In the genomic region with DNA sequence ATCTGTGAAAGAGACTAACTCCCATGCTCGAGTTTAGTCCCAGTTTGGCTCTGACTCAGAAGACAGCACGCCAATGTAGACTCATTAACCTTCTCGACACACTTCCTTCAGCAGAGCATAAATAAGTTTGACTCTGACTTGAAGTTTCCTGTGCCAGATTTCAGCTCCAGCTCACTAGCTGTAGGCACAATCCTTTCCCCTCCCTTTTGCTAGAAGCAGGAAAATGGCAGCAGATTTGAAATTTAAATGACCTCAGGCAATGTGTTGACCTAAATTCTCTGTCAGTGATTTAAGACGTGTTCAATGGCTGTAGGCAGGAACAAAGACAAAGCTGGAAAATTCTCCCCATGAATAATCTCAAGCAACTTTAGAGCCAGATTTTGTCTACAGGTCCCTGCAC, we compare ENCODE assay signal across 9 mouse cellular contexts. TPM values are rescaled to one million over a fixed set of nuclear protein-coding genes. Genes with fewer than 3 reads are reported as not detected.
A peak's percentile ranks its signal among the peaks of the same experiment; 100 is the strongest.
DNase-seq lines count a peak whose midpoint lies in the region; ATAC-seq and TF ChIP-seq lines count a peak whose summit lies in the region.
"Had no signal": no experiment of that assay in that cellular context is flagged by ENCODE, and none has a peak within 500 bp of the region (broad histone marks: within the 10 kb centered on the region; RNA-seq: fewer than 3 reads in every experiment).

No protein-coding gene starts in this region.

- peak; percentile 70; the same call in 1 of the 2 replicates for ATAC-seq in lung, embryonic 14.5 days (ENCODE audit: insufficient read depth)
- peak; percentile 91 for ATAC-seq in forebrain, postnatal 0 days
- ATAC-seq in megakaryocyte, adult 5-6 weeks (ENCODE audit: poor library complexity, severe bottlenecking): no peak

- no peaks in the 10 kb centered on the region for H3K27me3 ChIP-seq in lung, embryonic 14.5 days (ENCODE audit: insufficient read depth, low read length)
- H3K27me3 ChIP-seq in forebrain, postnatal 0 days (ENCODE audit: insufficient read depth, low read length): no peaks in the 10 kb centered on the region
- H3K27me3 ChIP-seq: heart, embryonic 15.5 days; limb, embryonic 12.5 days had no signal

- WGBS in lung, embryonic 14.5 days: 24% methylated on average over 4 of the region's 4 CpGs
- 12% methylated on average over 4 of the region's 4 CpGs for WGBS in forebrain, postnatal 0 days

- H3K4me3 ChIP-seq in lung, embryonic 14.5 days (ENCODE audit: low read depth, low read length): no peak overlapping the region
- H3K4me3 ChIP-seq in forebrain, postnatal 0 days (ENCODE audit: low read depth, low read length): no peak overlapping the region
- H3K4me3 ChIP-seq: heart, embryonic 15.5 days; limb, embryonic 12.5 days had no signal

- H3K9ac ChIP-seq in lung, embryonic 14.5 days: no peak overlapping the region
- H3K9ac ChIP-seq in forebrain, postnatal 0 days: no peak overlapping the region
- H3K9ac ChIP-seq: heart, embryonic 15.5 days; limb, embryonic 12.5 days had no signal

- H3K36me3 ChIP-seq in lung, embryonic 14.5 days (ENCODE audit: insufficient read depth): no peaks in the 10 kb centered on the region
- H3K36me3 ChIP-seq in forebrain, postnatal 0 days (ENCODE audit: insufficient read depth): no peaks in the 10 kb centered on the region
- H3K36me3 ChIP-seq: heart, embryonic 15.5 days; limb, embryonic 12.5 days had no signal

- H3K4me2 ChIP-seq in lung, embryonic 14.5 days: no peak overlapping the region
- H3K4me2 ChIP-seq in forebrain, postnatal 0 days (ENCODE audit: low read depth): no peak overlapping the region
- H3K4me2 ChIP-seq: heart, embryonic 15.5 days; limb, embryonic 12.5 days had no signal

- H3K27ac ChIP-seq in lung, embryonic 14.5 days (ENCODE audit: low read depth): no peak overlapping the region
- 0 out of 2 replicates have a peak overlapping the region, but pooled peaks have one; percentile 30 for H3K27ac ChIP-seq in forebrain, postnatal 0 days (ENCODE audit: low read depth, low read length)
- H3K27ac ChIP-seq: heart, embryonic 15.5 days; limb, embryonic 12.5 days had no signal

- H3K9me3 ChIP-seq in lung, embryonic 14.5 days (ENCODE audit: low read depth, low read length): no peaks in the 10 kb centered on the region
- no peaks in the 10 kb centered on the region for H3K9me3 ChIP-seq in forebrain, postnatal 0 days (ENCODE audit: low read length)
- H3K9me3 ChIP-seq: heart, embryonic 15.5 days; limb, embryonic 12.5 days had no signal

- DNase-seq in lung, embryonic 14.5 days: peak; percentile 74
- no peak for DNase-seq in lung, postnatal 25 days (ENCODE audit: low spot score)
- DNase-seq in forebrain, postnatal 0 days: peak; percentile 69
- DNase-seq in left cerebral cortex, adult 18-20 months (ENCODE audit: low spot score in 2 of 2): peak; percentile 9 to 29
- peak; percentile 13 for DNase-seq in right cerebral cortex, postnatal 25 days
- no peak for DNase-seq in natural killer cell, adult 2 months (ENCODE audit: low spot score in 2 of 2)

- no peaks in the 10 kb centered on the region for H3K4me1 ChIP-seq in lung, embryonic 14.5 days (ENCODE audit: insufficient read depth)
- no peaks in the 10 kb centered on the region for H3K4me1 ChIP-seq in forebrain, postnatal 0 days (ENCODE audit: insufficient read depth)
- H3K4me1 ChIP-seq: heart, embryonic 15.5 days; limb, embryonic 12.5 days had no signal

- TF ChIP-seq CTCF in lung, embryonic 14.5 days (IDR thresholded peaks at IDR 0.05; ENCODE audit: low read depth): no peak
- no peak for TF ChIP-seq CTCF in forebrain, postnatal 0 days (IDR thresholded peaks at IDR 0.05; ENCODE audit: low read depth)

RNA-seq across cellular contexts. Expression of gene Cstf2t, which starts 32.1 kb away (rescaled TPM):
- 36.1 and 38.0 TPM in 2 replicates for polyA plus RNA-seq in lung, embryonic 14.5 days (2014; fragmentation: Nextera tagmentation; extraction: Ambion mirVana)
- 72.9 and 90.9 TPM in 2 replicates for total RNA-seq in forebrain, postnatal 0 days (2014; rRNA removed)
- 53.6 and 59.5 TPM in 2 replicates for polyA plus RNA-seq in forebrain, postnatal 0 days (2015; fragmentation: Nextera tagmentation; extraction: Ambion mirVana)
- total RNA-seq in left cerebral cortex, adult 18-20 months (2021): 10 to 100 TPM; 70.4 to 70.9 TPM
- 21.2 and 24.0 TPM in 2 replicates for total RNA-seq in megakaryocyte, adult 5-6 weeks (2015)
- total RNA-seq in megakaryocyte, adult 5-6 weeks (2017): 30.8 and 31.8 TPM in 2 replicates

Comparison
In these comparisons a context has a peak if more than half of its experiments do, and no peak if none do; other contexts are left out.
1. DNase-seq: peak in lung, embryonic 14.5 days (single experiment), forebrain, postnatal 0 days (single experiment), left cerebral cortex, adult 18-20 months (2 of 2) and right cerebral cortex, postnatal 25 days (single experiment); none in lung, postnatal 25 days (single experiment) and natural killer cell, adult 2 months (0 of 2).